Mouse (Mus musculus) cerebellum, postnatal 14 days (tissue): ENCODE results near the gene Zfp536.

Source experiments
- DNase-seq, 2 experiments: peaks; one replicate each; pipeline ENCODE4 v3.0.0; 2021; ENCODE audit warnings: mixed read lengths in 2 of 2

Gene Zfp536

DNA sequence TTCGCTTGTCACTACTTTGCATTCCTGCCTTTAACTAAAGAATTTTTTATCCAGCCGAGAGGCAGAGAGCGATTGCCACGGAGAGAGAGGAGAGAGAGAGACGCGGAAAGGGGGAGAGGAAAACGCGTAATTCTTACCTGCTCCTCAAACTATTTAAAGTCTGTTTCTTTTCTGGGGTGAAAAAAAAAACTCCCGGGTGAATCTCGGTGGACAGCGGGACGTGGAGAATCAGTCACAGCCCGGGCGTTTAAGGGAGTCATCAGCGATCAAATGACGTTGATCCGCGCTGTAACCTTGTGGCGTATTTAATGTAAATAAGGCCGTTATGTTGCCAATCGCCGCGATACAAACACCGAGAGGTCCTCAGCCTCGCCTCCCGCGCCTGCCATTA, at the start of gene Zfp536:
TSS of gene Zfp536 (minus strand) at position 330 of the 391 bp plus-strand sequence.
- DNase-seq = peak; percentile 51 to 67

DNA sequence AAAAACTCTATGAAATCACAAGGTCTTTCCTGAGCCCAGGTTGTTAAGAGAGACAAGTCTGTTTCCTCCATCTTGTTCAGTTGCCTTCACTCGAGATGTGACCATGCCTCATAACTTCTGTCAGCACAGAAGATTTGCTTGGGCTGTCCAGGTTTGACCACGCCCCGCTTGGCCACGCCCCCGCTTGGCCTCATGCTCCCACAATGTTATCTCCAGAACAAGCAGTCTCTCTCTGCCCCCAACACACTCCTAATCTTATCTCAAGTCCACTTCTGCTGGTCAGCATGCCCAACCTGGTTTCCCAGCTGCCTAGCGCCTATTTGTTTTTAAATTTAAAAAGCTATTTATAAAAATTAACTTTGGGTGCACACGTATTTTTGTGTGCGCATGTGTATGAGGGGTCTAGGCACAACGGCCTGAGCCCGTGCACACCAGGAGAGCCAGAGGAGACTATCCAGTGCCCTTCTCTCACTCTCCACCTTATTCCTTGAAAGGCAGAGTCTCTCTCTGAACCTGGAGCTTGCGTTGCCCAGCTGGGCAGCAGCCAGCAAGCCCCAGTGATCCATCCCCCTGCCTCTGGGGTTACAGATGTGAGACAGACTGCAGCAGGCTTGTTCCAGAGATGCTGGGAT, 47.3 kb upstream of the Zfp536 start:
- no peak for DNase-seq

DNA sequence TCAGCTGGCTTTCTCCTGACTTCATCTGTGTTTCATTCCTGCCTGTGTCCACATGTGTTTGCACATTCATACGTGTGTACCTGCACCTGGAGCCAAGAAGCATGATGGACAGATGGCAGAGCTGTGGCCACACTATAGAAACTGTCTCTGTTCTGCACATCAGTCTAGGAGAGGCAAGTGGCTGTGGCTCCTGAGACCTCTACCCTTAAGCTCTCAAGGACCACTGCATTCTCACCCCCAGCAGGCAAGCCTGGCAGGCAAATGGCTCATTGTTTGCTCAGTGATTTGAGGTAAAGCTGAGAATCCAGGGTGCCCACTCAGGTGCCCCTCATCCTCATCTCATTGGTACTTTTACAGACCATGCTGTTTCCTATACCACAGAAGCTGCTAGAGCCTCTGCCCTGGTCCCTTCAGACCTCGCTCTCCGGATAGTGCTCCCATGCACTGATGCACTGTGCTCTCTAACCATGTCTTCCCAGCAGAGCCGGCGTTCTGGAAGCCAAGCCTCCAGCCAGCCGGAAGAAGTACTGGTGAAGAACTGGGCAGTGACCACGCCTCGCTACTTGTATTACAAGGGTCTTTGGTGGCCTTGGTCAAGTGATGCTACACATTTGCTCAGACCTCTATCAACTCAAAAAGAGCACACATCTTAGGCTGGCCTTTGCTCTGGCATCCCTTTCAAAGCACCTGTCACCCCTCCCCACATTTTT, 45.3 kb upstream of the Zfp536 start:
- no peak for DNase-seq

DNA sequence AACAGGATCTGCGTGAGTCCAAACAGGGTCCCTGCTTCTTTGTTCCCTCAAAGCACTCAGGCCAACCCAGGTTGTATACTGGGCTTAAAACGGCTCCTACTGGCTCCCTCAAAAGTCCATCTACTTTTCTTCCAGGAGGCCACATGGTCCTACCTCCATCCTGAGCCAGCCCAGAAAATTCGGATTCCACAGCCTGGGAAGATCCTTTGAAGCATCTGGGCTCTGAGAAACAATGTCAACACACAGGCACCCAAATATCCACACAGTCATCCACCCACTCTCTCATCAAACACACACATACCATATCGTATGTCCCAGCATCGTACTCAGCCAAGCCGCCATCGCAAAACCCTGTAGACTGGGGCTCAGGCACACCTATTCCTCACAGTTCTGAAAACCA, 43.5 kb upstream of the Zfp536 start:
- DNase-seq = no peak

DNA sequence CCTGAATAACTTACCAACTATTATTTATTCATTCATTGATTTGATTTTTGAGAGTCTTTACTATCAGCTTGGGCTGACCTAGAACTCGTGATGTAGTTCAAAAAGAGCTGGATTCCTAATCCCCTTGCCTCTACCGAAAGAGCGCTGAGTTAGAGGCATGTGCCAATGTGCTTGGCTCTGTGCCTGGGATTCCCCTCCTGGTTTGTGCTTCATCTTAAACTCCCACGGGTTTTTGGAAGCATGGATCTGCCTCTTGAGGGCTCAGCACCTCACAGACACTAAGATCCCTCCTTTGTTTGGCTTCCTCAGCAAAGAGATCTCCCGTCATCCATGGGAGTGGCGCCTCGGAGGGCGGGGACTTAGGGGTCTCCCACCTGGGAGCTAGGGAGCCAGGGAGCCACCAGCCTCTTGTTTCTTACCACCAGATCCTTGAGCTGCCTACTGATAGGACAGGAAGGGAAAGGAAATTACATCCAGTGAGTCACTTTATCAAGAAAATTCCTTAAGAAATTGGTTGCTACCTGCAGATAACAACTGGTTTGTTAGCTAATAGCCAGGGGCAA, 41.5 kb upstream of the Zfp536 start:
- DNase-seq = peak in 1 of 2 experiments; percentile 24

DNA sequence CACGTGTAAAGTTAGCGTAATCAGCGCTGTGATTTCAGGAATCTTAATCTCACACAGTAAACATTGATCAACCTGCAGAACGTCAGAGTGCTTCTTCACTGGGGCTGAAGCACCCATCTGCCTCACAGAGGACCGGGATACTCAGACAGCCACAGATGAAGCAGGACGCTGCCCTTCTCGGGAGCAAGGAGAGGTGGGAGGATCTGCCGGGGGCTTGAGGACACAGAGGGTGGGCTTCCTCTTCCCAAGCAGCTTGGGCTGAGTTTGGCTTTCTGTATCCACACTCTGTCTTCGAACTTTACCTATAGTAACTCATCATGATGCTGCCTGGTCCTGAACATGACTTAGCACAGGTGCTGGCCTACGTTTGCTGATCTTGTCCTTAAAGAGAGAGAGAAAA, 40.2 kb upstream of the Zfp536 start:
- DNase-seq = no peak

DNA sequence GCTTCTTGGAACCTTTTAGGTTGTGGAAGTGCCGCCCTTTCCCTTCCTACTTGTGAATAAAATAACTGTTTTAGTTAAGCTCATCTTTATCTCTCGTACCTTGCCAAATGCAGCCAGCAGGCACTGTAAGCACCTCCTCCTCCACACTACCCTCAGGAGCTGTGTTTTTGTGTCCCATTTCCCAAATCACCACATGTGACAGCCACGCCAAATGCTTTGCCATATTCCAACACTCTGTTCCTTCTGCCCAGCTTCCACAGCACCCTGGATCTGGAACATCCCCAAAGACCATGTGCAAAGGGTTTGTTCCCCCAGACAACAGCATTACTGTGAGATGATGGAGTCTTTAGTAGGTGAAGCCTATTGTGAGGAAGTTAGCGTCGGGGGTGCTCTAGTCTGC, 36.5 kb upstream of the Zfp536 start:
- no peak for DNase-seq

DNA sequence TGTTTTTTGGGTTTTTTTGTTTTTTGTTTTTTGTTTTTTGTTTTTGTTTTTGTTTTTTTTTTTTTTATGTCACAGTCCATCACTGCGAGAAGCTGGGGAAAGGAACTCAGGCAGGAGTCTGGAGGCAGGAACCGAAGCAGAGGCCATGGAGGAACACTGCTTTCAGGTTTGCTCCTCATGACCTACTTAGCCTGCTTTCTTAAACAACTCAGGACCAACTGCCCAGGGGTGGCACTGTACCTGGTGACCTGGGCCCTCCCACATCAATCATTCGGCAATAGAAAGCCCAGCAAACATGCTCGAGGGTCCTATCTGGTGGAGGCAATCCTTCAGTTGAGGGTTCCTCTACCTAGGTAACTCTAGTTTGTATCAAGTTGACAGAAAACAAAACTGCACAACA, 35.6 kb upstream of the Zfp536 start:
- no peak for DNase-seq

DNA sequence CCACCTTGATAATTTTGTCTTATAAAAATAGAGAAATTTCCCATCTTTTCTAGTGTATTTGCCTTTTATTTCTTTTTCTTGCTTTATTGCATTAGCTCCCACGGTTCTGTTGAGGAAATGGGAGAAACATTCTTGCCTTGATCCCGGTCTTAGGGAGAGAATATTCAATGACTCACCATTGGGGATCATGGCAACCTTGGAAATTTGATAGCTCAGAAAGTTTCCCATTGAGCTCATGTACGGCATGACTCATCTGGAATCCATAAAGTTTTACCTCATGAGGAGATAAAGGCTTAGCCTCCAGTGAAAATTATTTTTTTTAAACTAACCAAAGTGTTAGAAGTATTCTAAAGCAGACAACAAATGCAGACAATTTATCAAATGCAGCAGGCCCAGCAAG, 27.7 kb upstream of the Zfp536 start:
- no peak for DNase-seq

DNA sequence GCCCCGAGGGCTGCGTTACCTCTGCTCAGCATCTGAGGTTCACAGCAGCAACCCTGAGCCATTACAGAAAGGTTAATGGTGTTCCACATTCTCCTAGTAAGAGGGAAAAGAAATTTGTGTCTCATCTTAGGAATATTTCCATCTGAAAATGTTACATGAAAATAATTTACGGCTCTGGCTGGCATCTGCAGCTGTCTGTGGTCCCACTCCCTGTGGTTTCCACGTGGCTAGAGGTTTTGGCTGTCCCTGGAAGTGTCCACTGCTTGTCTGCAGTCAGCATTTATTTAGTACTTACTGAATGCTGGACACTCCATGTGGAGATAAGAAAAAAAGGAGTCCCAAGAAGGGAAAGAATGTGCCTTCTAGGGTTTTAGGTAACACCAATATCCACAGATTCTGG, 15.3 kb upstream of the Zfp536 start:
- DNase-seq = no peak

DNA sequence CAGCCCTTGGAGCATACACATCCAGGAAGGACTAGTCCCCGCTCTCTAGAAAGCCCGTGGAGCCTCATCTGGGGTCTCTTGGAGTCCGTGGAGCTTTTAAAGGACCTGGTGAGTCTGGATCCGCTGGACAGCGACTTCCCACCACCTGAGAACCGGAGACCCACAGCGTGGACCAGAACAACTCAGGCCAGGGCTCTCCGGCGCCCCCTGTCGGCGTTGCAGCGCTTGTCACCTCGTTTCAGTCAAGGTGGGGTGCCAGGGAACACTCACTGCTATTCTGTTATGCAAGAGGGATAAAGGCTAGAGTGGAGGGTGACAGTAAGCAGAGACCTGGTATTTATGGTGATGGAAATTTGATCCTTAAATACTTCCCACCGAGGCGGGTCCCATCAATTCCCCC, 2.1 kb upstream of the Zfp536 start:
- DNase-seq = peak; percentile 92 to 93

DNA sequence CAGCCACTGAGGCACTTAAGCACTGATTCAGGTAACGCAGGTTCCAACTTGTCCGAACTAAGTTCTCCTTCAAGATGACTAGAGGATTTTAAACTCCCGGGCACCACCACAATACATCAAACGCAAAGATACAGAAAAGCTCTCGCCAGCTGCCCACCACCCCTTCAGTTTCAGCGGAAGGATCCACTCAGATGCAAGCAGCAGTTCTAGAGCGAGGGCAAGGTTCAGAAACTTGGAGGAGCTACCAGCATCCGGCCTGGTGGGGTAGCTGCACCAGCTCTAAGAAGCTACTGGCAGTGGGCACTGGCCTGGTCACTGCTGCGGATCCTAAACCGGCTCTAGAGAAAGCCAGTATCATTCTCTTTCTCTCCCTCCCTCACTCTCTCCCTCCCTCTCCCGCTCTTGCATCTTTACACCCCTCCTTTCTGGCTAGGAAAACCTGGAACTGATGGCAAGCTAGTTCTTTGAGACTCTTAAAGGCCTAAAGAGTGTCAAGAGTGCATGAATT, 1.1 kb upstream of the Zfp536 start:
- DNase-seq = peak in 1 of 2 experiments; percentile 17

DNA sequence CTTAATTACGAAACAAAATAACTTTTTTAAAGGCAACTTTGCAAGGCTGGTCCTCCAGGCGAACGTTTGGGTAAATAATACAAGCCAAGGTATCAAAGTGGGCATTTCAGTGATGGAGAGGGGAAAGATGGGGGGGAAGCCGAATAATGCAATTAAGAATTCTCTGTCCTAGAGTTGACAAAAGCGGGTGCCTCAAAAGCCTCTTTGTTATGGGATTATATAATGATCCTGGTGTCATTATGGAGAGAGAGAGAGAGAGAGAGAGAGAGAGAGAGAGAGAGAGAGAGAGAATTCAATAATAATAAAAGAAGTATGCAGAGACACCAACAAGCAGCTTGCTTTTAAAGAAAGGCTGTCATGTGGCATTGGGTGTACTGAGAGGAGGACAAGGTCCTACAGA, 465 bp upstream of the Zfp536 start:
- DNase-seq = peak in 1 of 2 experiments; percentile 43

DNA sequence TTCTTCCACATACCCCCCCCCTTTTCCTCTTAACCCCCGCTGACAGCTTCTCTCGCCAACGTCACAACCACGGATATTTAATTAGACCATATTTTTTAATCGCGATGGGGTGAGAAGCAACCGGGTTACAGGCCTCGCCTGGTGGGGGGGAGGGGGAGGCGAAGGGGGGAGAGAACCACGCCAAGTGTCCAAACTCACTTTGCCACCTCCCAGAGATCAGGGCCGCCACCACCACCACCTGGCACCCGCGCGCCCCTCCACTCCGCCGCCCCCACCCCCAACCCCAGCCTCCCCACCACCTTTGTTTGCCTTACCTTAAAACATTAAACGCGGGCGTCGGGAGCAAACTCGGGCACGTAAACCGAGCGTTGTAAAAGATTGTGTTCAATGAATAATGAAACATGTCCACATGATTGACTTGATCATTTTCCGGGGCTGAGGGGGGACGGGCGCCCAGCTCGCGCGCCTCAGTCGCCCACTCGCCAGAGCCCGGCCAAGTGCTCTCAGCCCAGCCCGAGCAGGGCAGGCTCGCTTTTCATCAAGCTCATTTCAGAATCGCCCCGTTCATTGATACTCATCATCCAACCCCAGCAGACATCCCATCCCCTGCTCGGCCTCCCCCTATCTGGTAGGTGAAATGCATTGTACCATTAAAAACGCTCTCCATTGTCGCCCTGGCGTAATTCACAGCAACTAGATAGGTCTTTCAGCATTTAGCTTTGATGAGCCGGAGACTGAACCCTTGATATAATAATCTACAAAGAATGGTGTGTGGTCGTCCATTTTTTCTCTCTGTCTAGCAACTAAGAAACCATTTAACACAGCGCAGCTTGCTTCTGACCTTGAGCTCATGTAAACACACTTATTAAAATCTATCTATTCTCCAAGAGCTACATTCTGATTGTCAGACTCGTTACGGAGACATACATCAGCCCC, 797 bp downstream of the Zfp536 start:
- DNase-seq = peak; percentile 76 to 78

DNA sequence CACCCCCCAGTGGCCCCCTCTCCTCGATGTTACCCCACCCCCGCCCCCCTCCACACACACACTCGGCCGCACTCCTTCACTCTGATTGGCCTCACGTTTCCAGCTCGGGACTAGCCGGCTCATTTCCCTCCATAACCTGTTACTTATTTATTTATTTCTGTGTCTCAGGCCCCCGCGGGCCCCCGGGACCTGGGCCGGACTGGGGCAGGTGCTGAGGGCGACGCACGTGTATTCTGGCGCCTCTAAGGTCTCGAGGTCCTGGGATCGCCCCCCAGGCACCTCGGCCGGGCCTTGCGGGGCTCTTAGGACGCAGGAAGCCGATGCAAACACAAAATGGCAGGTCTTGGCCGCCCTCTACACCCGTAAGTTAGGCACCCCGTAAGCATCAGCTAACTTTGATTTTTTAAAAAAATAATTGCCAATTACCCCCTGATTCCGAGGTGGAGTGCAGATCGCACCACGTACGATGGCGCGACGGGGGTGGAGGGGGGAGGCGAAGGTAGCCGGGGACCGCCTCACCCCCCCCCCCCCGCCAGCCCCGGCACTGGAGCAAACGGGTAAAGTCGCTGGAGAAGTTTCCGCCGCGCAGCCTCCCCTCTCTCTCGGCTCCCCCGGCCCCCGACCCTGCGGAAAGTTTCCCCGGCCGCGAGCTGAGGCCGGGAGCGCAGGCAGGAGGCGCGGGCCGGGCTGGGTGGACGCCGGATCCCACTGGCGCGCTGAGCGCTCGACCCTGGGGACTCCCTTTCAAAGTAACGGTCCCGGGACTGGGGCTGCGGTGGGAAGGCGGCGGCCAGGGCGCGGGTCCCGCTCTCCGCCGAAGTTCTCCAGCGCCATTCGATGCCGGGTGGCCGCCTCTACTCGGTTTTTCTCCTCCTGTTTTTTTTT, 1.7 kb downstream of the Zfp536 start:
- peak; percentile 69 to 70 for DNase-seq

DNA sequence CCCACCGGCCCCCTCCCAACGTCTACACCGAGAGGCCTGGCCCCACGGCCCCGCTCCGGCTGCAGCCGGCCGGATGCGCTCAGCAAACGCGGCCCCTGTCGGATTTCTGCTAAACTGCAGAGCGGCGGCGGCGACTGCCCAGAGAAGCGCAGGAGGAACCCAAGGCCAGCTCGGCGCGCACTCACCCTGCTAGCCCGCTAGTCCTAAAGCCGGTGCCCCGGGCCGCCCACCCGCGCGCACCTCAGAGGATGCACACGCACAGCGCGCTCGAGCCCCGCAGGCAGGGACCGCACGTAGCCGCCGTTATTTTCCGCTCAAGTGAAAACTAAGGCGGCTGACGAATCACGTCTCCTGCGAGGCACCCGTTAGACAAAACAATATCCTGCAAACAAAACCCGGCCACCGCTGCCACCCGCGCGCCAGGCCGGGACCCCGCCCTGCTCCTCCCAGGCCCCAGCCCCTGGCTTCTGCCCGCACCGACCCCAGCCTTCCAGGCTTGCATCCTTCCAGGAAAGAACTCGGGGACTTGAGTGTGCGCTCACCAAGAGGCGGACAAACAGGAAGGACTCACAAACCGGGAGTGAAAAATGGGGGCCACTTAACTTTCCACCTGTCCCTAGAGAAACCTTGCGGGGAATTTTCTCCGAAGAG, 2.9 kb downstream of the Zfp536 start:
- peak; percentile 94 for DNase-seq

DNA sequence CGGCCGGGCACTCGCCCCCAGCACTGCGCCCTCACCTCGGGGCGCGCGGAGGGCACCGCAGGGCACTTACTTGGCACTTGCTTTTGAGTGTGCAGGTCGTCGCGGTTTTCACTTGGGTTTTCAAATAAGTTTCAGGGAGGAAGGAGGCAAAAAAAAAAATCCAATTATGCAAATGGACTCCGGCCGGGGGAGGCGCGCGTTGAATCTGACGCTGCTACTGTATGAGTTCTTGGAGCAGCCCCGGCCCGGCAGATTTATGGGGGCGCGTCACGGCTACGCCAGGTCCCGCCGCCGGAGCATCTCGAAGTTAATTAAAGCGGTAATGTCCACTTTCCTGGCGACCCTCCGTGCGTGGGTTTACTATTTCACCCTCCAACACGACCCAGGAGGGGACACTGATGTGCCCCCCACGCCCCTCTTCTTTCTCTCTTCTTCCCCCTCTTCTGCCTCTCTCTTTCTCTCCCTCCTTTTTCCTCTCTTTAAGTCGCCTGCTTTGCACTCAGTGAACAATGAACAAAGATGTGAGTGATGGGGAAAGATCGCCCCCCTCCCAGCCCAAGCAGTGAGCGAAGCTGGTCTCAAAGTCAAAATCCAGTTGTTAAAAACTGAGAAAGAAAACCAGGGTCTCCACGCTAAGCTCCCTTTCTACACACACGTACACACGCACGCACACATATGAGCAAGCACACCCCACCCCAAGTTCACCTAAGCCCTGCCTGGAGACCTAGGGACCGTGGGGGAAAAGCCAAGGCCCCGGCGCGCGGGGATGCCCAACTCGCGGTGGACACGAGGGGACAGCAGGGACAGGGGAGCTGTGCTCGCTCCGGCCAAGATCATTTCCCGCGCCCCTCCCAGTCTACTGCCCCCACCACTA, 3.7 kb downstream of the Zfp536 start:
- DNase-seq = peak; percentile 66 to 67

DNA sequence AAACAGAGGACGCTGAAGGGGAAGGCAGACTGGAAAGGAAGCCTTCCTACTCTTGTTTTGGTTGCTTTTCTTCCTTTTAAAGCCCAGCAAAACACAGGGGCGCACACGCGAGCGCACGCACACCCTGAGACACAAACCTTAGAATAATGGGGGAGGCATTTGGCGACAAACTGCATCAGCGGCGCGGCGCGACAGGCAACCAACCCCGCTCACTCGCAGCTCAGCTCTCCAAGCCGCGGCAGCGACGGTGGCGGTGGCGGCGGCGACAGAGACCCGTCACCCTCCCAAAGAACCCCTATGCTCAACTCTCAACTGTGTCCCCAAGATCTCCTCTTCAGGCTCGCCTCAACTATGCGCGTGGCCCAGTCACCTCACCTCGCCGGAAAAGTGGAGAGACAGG, 4.4 kb downstream of the Zfp536 start:
- DNase-seq = peak; percentile 38 to 52

DNA sequence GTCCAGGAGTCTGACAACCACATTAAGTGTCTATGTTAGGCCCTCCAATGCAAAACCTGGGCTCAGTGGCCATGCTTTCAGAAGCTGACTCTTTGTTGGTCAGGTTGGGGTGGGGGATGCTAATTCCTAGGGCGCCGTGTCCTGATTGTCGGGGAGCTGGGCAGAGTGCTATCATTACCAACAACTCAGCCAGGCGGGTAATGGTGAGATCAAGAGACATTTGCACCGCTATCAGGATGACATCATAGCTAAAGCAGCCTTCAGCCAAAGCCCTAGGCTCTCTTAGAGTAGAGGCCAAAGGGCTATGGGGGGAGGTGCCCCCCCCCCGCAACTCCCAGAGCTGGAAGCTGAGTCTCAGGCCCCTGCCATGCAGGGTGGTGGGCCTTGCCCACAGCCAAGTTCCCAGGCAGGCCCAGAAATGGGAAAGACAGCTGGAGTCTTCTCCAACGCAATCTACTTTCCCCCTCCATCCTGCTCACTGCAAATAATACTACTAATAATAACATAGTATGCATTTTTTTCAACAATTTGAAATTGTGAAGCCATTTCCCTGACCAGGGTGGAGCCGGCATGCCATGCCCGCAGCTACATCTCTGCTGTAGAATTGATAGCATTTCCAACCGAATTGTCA, 5.0 kb downstream of the Zfp536 start:
- DNase-seq = peak in 1 of 2 experiments; percentile 19

DNA sequence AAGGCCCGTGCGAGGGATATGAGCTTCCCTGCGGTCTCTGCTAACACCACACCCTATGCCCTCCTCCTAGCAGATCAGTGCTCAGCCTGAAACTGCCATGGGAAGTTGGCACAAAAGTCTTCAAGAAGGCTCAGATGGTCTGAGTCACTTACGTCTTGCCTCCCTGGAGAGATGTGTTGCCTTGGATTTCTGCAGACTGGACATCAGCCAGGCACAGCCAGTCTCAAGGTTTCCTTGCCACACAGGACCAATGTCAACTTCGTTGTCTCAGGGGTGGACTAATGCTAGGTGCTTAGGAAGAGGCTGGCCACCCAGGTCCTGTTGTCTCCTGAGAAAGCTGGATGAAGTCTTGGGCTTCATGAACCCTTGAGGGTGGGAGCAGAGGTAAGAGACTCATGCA, 14.6 kb downstream of the Zfp536 start:
- no peak for DNase-seq
